Mouse (Mus musculus): ENCODE data around the gene Dlat. TPM values are rescaled to one million over a fixed set of nuclear protein-coding genes. Genes with fewer than 3 reads are reported as not detected.
"Not testable (repeated sequence)": the region's sequence is repeated elsewhere in the genome, so short reads cannot be mapped to it uniquely, and the experiment has no call there.

Gene Dlat
- total RNA-seq, 2 experiments from 2014 or later, result 121 to 129 TPM

DNA sequence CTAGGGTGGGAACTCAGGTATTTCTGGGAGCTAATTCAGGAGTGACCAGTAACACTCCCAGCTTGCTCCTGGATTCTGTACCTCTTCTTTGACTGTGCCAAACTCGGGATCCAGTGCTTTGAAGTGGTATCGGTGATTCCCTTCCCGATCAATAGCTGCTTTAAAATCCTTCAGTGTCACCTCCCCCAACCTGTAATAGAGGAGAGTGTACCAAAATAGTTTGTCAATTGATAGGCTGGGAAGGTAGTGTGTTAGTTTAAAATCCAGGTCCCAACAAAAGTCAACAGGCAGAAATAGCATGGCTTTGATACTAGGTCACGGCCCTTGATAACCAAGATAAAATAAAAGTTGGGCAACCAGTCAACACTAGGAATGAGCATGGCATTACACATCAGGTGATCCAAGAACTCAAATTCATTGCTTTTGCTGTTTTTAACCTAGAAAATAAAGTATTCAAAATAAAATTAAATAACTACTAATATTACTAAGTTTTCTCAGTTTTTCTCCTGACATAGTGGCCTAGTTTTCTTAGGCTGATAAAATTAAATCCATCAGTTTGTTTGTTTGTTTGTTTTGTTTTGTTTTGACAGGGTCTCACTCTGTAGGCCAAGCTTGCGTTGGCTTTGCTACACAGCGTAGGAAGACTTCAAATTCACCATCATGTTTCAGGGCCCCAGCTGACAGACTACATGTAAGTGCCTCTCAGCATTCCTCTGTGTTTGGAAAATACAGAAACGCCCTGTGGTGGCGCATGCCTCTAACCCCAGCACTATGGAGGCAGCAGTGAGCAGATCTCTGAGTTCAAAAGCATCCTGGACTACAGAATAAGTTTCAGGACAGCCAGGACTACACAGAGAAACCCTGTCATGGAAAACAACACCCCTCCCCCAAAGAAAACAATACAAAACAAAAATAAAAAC is 8.3 kb upstream of the Dlat start:
- intact Hi-C loops (cut with DNase I), result no loop called here

DNA sequence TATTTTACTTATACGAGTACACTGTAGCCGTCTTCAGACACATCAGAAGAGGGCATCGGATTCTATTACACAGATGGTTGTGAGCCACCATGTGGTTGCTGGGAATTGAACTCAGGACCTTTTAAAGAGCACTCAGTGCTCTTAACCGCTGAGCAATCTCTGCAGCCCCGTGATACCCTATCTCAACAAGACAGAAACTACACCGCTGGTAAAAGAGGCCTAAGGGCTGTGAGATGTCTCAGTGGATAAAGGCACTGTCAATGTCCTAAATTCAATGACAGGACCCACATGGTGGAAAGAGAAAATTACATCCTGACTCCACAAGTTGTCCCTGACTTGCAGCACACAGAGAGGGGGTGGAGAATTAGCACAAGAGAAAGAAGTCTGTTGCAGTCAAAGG is 6.9 kb upstream of the Dlat start:
- intact Hi-C loops (cut with DNase I), result no loop called here
- DNase-seq (ENCODE audit: extremely low spot score in 1 of 2, low spot score in 2 of 2), result no peak

More for the DNA sequence above, 8.3 kb upstream of the Dlat start:
- no peak for DNase-seq (ENCODE audit: extremely low spot score in 1 of 2, low spot score in 2 of 2)

DNA sequence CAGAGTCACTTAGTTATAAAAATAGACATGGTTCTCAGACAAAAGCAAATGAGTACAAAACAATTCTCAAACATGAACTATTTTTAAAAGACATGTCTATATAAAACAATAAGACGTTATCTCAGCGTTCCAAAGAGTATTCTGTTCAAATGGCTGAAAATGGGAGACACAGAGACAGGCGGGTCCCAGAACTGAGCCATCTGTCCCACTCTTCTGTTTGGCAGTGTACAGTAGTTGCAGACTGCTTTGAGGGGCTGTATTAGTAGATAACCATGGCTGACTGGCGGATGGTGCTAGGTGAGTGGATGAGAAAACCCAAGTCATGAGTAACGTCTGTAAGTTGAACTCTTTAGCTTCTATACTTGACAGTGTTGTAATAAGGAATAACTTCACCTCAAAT is 5.2 kb upstream of the Dlat start:
- no peak for DNase-seq (ENCODE audit: extremely low spot score in 1 of 2, low spot score in 2 of 2)
- intact Hi-C loops (cut with DNase I), result no loop called here

DNA sequence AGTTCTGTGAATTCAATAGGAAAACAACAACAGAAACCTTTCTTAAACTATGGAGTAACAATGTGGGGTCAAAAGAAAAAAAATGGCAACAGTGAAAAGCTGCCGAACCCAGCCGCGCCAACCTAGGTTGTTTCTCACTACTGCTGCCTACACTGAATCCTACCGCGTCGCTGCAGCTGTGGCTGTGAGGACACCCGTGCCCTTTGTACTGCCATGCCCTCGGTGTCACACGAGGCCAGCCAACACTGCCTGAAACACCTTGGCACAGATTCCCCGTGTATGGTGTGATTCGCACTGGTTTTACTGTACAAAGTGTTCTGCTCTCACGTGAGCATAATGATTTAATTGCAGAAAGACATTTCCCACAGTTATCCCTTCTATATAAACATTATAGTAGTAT is 851 bp upstream of the Dlat start:
- intact Hi-C loops (cut with DNase I), result no loop called here
- DNase-seq (ENCODE audit: extremely low spot score in 1 of 2, low spot score in 2 of 2), result peak in 1 of 2 experiments; percentile 44

DNA sequence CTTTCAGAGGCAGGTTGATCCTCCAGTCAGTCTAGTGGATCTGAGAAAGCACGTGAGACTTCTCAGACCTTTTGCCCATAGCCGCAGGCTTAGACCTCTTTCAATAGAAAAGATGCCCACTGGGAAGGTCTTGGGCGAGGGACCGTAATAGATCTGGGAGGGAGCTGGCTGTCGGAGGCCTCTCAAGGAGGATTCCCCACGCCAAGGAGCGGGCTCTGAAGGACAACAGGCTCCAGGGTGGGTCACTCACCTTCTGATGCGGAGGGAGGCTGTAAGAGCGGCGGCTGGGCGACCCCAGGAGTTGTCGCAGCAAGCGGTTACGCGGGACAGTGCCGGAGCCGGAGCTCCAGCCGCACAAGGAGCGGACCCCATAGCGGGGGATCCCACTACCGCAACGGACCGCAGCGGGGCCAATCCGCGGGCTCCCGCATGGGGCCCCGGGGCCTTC is 615 bp downstream of the Dlat start:
- no peak for DNase-seq (ENCODE audit: extremely low spot score in 1 of 2, low spot score in 2 of 2)
- intact Hi-C loops (cut with DNase I), result loop anchor here (5.0 kb wide), 1 partner anchor 33 kb away; no protein-coding TSS in a partner anchor

DNA sequence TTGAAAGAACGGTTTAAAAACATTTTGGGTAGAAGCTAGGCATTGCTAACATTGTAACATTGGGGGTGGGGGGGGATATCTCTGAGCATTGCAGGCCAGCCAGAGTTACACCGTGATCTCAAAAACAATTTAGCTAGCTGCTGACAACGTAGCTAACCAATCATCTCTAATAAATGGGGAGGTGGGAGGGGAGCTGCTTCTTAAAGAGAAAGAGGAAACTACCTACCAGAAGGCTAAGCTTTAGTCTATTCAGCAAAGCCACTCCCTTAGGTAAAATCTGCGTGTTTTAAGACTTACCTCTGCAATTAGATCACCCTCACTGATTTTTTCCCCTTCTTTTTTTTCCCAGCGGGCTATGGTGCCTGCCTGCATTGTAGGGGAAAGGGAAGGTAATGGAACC is 1.2 kb downstream of the Dlat start:
- DNase-seq (ENCODE audit: extremely low spot score in 1 of 2, low spot score in 2 of 2), result no peak
- intact Hi-C loops (cut with DNase I), result loop anchor here (5.0 kb wide), 1 partner anchor 34 kb away; no protein-coding TSS in a partner anchor

DNA sequence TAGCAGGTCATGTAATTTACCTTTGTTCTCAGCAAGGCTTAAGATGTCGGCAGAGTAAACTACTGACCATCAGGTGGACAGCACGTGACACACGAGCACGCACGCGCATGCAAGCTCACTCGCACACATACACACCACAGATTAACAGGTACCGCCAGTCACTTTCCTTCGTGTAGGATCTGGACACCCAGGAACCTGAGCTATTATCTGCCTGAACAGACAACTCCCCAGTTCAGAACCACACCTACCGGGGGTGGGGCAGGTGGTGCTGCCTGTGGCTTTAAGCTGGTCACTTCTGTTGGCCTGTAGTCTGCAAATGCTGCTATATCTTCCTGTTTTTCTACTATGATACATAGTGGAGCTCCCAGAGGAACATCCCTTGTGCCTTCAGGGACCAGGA is 9.1 kb downstream of the Dlat start:
- DNase-seq (ENCODE audit: extremely low spot score in 1 of 2, low spot score in 2 of 2), result no peak
- intact Hi-C loops (cut with DNase I), result no loop called here

DNA sequence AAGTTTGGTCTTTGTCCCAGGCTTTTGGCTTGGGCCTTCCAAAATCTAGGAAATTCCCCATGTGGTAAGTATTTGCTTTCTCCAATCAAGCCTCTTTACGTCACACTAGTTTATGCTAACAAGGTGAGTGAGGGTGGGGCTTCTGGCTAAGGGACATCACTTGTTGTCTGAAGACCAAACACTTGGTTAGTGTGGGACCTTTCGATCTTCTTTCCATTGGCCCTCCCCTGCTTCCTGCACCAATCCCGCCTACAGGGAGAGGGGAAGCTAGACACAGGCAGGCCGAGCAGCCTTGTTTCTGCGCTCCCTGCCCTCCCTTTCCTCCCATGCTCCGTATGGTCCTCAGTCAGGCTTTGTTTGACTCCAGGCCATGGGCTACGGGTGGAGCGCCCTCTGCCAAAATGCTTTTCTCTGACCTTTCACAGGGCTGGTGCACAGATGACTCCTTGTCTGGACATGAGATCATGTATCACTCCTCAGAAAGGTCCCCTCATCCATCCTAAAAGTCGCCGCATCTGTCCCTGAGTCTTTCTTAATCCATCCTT is 12.7 kb downstream of the Dlat start:
- no peak for DNase-seq (ENCODE audit: extremely low spot score in 1 of 2, low spot score in 2 of 2)
- intact Hi-C loops (cut with DNase I), result loop anchor here (5.0 kb wide), 1 partner anchor 35 kb away; no protein-coding TSS in a partner anchor

DNA sequence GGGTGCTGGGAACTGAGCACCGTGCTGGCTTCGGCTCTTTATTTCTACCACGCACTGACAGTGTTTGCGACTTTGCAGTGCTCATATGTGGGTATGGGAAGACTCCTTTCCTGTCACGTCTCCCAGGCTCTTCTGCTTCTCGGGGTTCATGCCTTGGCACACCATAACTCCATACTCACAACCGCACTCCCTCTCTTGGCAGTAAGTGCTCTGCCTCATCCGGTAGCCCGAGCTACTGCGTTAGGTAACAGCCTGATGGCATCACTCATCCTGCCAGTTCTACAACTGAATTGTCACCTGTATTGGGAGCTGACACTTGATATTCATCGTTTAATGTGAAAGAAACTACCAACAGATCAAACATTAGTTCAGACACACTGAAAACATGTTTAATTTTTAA is 25.3 kb downstream of the Dlat start:
- no peak for DNase-seq (ENCODE audit: extremely low spot score in 1 of 2, low spot score in 2 of 2)
- intact Hi-C loops (cut with DNase I), result no loop called here

DNA sequence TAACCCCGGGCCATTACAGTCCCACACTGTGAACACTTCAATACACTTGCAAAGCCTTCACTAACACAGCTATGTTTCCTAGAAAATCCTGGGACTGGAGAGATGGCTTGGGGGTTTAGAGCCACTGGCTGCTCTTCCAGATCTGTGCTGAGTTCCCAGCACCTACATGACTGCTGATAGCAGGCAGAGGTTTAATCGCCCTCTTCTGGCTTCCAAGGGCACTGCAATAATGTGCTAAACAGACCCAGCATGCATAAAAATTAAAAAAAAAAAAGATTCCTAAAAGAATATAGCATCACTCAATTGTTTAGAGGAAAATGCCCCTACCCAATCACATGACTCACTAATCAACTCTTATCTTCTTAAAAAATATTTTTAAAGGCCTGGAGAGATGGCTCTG is 26.5 kb downstream of the Dlat start:
- intact Hi-C loops (cut with DNase I), result no loop called here
- DNase-seq (ENCODE audit: extremely low spot score in 1 of 2, low spot score in 2 of 2), result no peak

DNA sequence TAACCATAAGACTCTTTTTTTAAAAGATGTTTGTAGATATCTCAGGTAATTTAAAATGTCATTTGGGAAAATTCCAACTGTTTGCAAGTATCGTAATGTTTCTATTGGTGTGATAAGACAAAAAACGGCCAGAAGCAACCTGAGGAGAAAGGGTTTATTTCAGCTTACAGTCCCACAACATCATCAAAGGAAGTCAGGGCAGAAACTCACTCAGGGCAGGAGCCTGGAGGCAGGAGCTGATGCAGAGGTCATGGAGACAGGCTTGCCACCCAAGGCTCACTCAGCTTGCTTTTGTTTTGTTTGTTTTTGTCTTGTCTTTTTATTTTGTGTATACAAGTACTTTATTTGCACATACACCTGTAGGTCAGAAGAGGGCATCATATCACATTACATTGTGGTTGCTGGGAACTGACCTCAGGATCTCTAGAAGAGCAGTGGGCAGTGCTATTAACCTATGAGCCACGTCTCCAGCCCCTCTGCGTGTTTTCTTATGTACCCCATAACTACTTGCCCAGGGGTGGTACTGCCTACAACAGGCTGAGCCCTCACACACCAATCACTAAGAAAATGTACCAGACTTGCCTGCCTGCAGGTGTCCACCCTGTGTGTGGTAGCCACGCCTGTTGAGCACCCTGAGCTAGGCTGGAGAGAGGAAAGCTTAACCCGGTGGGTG is 27.4 kb downstream of the Dlat start:
- no peak for DNase-seq (ENCODE audit: extremely low spot score in 1 of 2, low spot score in 2 of 2)
- intact Hi-C loops (cut with DNase I), result no loop called here

DNA sequence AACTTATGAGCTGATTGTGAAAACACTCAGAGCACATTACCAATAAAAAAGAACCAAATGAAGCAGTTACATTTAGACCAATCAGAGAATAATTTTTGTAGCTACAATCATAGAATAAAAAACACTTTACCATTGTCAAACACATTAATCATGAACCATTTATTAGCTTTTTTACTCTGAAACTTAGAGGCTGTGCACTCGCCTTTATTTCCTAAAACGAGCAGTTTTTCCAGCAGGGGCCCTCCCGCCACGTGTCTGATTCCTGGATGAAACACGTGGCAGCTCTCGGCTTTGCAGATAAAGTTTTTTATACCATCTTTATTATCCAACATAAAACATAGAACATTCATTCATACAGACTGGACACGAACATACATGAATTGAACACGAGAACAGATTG is 28.7 kb downstream of the Dlat start:
- intact Hi-C loops (cut with DNase I); DNase-seq (ENCODE audit: extremely low spot score in 1 of 2, low spot score in 2 of 2): not testable (repeated sequence)

DNA sequence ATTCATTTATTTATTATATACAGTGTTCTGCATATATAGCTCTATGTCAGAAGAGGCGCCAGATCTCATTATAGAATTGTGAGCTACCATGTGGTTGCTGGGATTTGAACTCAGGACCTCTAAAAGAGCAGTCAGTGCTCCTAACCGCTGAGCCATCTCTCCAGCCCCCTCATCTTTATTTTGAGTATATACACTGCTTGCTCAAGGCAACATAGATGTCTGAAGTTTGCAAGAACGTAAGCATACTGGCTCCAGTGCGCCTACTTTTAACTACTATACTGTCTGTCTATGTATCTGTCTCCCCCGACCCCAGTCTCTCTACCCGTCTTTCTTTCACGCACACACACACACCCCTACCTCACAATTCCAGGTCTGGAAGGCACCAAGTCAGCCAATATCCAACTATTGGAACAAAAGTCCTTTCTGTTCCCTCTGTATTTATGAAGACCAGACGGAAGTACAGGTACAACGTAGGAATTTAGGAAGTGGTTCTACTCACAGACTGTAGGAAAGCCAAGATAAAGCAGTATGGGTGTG is 41.7 kb downstream of the Dlat start:
- DNase-seq (ENCODE audit: extremely low spot score in 1 of 2, low spot score in 2 of 2), result no peak
- intact Hi-C loops (cut with DNase I), result no loop called here

DNA sequence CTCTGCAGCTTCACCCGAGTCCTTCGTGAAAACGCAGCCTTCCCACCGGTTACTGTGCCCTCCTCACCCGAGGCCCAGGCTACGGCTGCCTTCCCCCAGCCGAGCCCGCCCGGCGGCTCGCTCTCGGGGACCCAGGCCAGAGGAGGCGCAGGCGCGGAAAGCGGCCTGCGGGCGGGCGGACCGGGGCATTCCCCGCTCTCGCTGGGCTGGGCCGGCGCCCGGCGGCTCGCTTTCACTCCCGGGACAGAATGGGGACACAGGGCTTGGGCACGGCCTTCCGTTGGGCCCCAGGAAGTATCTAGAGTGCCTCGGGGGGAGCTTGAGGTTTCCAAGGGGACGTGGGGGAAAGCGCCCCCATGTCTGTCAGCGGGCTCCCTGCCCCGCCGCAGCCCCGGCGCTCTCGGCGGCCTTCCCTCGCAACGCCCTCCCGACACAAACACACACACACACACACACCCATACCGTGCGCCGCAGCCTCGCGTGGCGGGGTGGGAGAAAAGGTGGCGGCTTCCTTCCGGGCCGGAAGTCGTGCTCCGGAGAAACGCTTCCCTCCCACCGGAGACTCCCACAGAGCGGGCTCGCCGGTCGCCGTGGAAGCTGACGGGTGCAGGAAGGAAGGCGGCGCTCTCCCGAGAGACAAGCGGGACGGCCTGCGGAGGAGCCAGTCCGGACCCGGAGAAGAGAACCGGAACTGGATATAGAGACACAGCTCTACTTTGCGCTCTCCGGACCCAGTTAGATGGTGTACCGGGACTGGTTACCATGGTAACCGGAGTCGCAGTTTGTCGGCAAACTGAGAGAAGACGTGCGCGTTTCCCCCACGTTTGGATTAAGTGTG is 42.6 kb downstream of the Dlat start, which contains the start of the genes Pih1d2 and Nkapd1:
TSS of gene Pih1d2 (plus strand) at position 556 of the 838 bp plus-strand sequence.
TSS of gene Nkapd1 (minus strand) at position 699 of the 838 bp plus-strand sequence.
- peak; percentile 88 to 91 for DNase-seq (ENCODE audit: extremely low spot score in 1 of 2, low spot score in 2 of 2)
- intact Hi-C loops (cut with DNase I), result no loop called here

DNA sequence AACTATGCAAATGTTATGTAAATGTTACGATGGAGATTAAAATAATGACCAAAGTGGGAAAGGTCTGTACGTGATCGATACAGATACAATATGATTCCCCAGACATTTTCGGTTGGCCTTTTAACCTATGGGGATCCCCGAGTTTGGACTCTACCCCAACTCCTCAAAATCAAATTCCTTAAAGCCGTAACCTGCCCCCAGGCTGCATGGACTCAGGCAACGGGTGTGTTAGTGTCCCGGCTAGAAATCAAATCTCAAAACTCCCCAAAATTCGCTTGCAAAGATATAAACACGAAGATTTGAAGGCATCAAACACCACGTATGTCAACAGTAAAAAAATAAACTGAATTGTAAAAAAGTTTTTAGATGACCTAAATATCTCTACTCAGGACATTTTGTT is 43.4 kb downstream of the Dlat start:
- no peak for DNase-seq (ENCODE audit: extremely low spot score in 1 of 2, low spot score in 2 of 2)
- intact Hi-C loops (cut with DNase I), result no loop called here

DNA sequence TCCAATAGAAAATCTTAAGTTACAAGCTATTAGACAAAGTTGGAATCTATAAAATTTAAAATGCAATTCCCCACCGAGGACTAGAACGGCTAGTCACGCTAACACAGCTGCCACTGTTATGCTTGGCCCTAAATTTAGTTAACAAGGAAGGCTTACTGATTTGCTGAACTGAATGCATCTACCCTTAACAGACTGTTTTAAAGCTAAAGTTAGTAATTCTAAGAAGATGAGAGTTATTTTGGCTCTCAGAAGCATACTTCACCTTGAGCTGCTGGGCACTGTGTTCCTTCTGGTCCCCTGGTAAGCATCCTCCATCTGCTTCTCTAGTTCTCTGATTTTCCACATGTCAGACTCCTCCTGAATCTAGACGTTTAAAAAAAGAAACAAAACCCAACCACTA is 47.5 kb downstream of the Dlat start:
- DNase-seq (ENCODE audit: extremely low spot score in 1 of 2, low spot score in 2 of 2), result no peak
- intact Hi-C loops (cut with DNase I), result loop anchor here (5.0 kb wide), 1 partner anchor 35 kb away; no protein-coding TSS in a partner anchor

DNA sequence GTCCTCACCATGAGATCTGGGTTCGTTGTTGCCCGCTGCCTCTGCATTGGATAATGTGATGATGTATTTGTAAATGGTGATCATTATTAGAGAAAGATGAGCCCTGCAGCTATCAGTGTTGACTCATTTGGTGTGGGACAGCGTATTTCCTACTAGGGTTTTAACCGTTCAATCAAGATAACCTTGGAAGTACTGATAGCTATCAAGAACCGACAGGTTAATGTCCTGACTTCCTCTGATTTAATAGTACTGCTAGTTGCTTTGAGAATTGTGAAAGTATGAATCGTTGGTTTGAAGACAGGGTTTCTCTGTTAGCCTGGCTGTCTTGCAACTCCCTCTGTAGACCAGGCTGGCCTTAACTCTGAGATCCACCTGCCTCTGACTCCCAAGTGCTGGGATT is 55.2 kb downstream of the Dlat start:
- no peak for DNase-seq (ENCODE audit: extremely low spot score in 1 of 2, low spot score in 2 of 2)
- intact Hi-C loops (cut with DNase I), result no loop called here

DNA sequence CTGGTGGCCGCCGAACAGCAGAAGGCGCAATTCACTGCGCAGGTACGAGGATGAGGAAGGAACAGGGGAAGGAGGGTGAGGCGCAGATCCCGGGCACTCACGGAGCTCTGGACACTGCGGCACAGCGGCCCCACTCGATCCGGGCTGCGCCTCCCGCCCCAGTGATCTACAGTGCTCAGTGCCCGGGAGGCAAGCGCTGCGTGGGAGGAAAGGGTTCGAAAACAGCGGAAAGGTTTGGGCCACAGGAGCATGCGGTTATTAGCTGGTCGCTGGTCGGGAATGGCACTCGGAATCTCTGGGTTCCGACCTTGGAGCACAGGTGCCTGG is 55.6 kb downstream of the Dlat start:
- no peak for DNase-seq (ENCODE audit: extremely low spot score in 1 of 2, low spot score in 2 of 2)
- intact Hi-C loops (cut with DNase I), result no loop called here

Measured in left cerebral cortex, postnatal 10 days (tissue).